Mouse (Mus musculus) heart, adult 2 months (tissue): ENCODE results near the gene Prr23a1. TPM values are rescaled to one million over a fixed set of nuclear protein-coding genes. Genes with fewer than 3 reads are reported as not detected.

Source experiments
- DNase-seq, 2 experiments: peaks; one replicate each; pipeline ENCODE4 v3.0.0; 2021
- H3K27ac ChIP-seq: fragments of 200-600 bp; 2 replicates; pipeline ENCODE4 v1.8.1; 2022
- H3K27me3 ChIP-seq: fragments of 200-500 bp; 2 replicates; pipeline ENCODE4 v1.6.1; 2012; ENCODE audit warnings: mild to moderate bottlenecking, low read length, inconsistent platforms, mixed read lengths; ENCODE audit not compliant: control insufficient read depth, insufficient read depth
- H3K36me3 ChIP-seq: fragments of 200-500 bp; 2 replicates; pipeline ENCODE4 v1.6.1; 2012; ENCODE audit warnings: low read length, inconsistent platforms; ENCODE audit not compliant: control insufficient read depth, insufficient read depth
- H3K4me1 ChIP-seq: fragments of 200-500 bp; 2 replicates; pipeline ENCODE4 v1.6.1; 2011; ENCODE audit warnings: low read length; ENCODE audit not compliant: control insufficient read depth, insufficient read depth
- H3K4me3 ChIP-seq: fragments of 200-600 bp; 2 replicates; pipeline ENCODE4 v1.8.1; 2022
- H3K79me2 ChIP-seq: fragments of 200-500 bp; replicated peaks from 2 replicates; pipeline ENCODE4 v1.6.1; 2012; ENCODE audit warnings: mild to moderate bottlenecking, inconsistent platforms, low read length, moderate library complexity, mixed read lengths; ENCODE audit not compliant: control insufficient read depth, insufficient read depth
- H3K9ac ChIP-seq: fragments of 200-500 bp; 2 replicates; pipeline ENCODE4 v1.6.1; 2012; ENCODE audit warnings: low read depth, mild to moderate bottlenecking, control low read depth, inconsistent platforms, low read length, mixed read lengths
- CTCF ChIP-seq: fragments of 200-600 bp; IDR thresholded peaks from 2 replicates; pipeline ENCODE4 v1.8.1; 2022; ENCODE audit warnings: antibody characterized with exemption, mild to moderate bottlenecking, moderate library complexity
- EP300 ChIP-seq: fragments of 200-500 bp; IDR thresholded peaks from 2 replicates; pipeline ENCODE4 v1.6.1; 2011; ENCODE audit warnings: low read depth, low read length, control low read depth; ENCODE audit not compliant: insufficient read depth
- POLR2A ChIP-seq: fragments of 200-500 bp; IDR thresholded peaks from 2 replicates; pipeline ENCODE4 v1.6.1; 2011; ENCODE audit warnings: mild to moderate bottlenecking, low read depth, low read length, control low read depth; ENCODE audit not compliant: insufficient read depth
- WGBS: fragments of 180-500 bp; shearing (Covaris S2); methylation state at CpG from one replicate; pipeline ENCODE4 v1.1.7; 2018; 5-methylcytosine and 5-hydroxymethylcytosine counted together
- intact Hi-C: fragments of 180-260 bp; cut with DNase I; formaldehyde crosslinking; loops from one replicate; pipeline ENCODE4 v1.15.1; 2025
- long read RNA-seq: library from polyadenylated mRNA; stranded (forward); transcript quantifications from one replicate; pipeline ENCODE4 v2.0.0, GENCODE M21; 2021
- polyA plus RNA-seq: library from polyadenylated mRNA; depleted of rRNA; stranded (reverse); fragments of >200 nt; gene quantifications from 2 replicates; pipeline ENCODE4 v1.2.3, GENCODE M21; 2012; rRNA removed
- total RNA-seq, 2 experiments: library from RNA; stranded (reverse); gene quantifications; 2 replicates each; pipeline ENCODE4 v1.2.3; 2021

Gene Prr23a1
- total RNA-seq (not detected), polyA plus RNA-seq (not detected in 2 replicates)
- long read RNA-seq: 0 reads

- 51% methylated on average over 22 of the region's 22 CpGs for WGBS
- TF ChIP-seq EP300 (no peak), CTCF (no peak), POLR2A (no peak)
- DNase-seq: no peak
- Histone ChIP-seq H3K36me3 (no peaks in the 10 kb centered on the region), H3K9ac (no peak within 1 kb of the TSS), H3K4me3 (no peak within 1 kb of the TSS), H3K27me3 (no peaks in the 10 kb centered on the region), H3K79me2 (no peaks in the 10 kb centered on the region), H3K27ac (no peak within 1 kb of the TSS), H3K4me1 (no peaks in the 10 kb centered on the region)
- intact Hi-C loops: no loop called here
Observed at GRCm38 (mm10) chr9:98842117-98842516, at the start of gene Prr23a1. Gene Prr23a1, plus strand, starts transcription at chr9:98842503.

- Histone ChIP-seq H3K27ac (no peak overlapping the region), H3K4me1 (no peaks in the 10 kb centered on the region), H3K27me3 (no peaks in the 10 kb centered on the region), H3K79me2 (no peaks in the 10 kb centered on the region), H3K4me3 (no peak overlapping the region), H3K9ac (no peak overlapping the region), H3K36me3 (no peaks in the 10 kb centered on the region)
- WGBS: 62% methylated on average over 1 of the region's 1 CpGs
- DNase-seq: no peak
- TF ChIP-seq EP300: no peak
- no peak for TF ChIP-seq CTCF
- TF ChIP-seq POLR2A: no peak
- intact Hi-C loops: no loop called here
Observed at GRCm38 (mm10) chr9:98799021-98799420, 43.3 kb upstream of the Prr23a1 start.

- Histone ChIP-seq H3K4me1 (no peaks in the 10 kb centered on the region), H3K27ac (no peak overlapping the region), H3K9ac (no peak overlapping the region), H3K79me2 (no peaks in the 10 kb centered on the region), H3K36me3 (no peaks in the 10 kb centered on the region), H3K4me3 (no peak overlapping the region), H3K27me3 (no peaks in the 10 kb centered on the region)
- intact Hi-C loops: no loop called here
- TF ChIP-seq CTCF (no peak), EP300 (no peak), POLR2A (no peak)
- WGBS: 60% methylated on average over 12 of the region's 12 CpGs
- DNase-seq: no peak
Observed at GRCm38 (mm10) chr9:98803971-98804370, 38.3 kb upstream of the Prr23a1 start.

- H3K79me2 ChIP-seq: no peaks in the 10 kb centered on the region
- 74% methylated on average over 15 of the region's 15 CpGs for WGBS
- no peak overlapping the region for H3K4me3 ChIP-seq
- peak in 1 of 2 experiments; percentile 11 for DNase-seq
- H3K36me3 ChIP-seq: no peaks in the 10 kb centered on the region
- no peak for TF ChIP-seq POLR2A
- TF ChIP-seq EP300: no peak
- no peak for TF ChIP-seq CTCF
- intact Hi-C loops: no loop called here
- H3K9ac ChIP-seq: no peak overlapping the region
- no peaks in the 10 kb centered on the region for H3K27me3 ChIP-seq
- H3K27ac ChIP-seq: no peak overlapping the region
- no peaks in the 10 kb centered on the region for H3K4me1 ChIP-seq
Observed at GRCm38 (mm10) chr9:98805511-98805910, 36.8 kb upstream of the Prr23a1 start.

GRCm38 (mm10) chr9:98805934-98806333 is 36.4 kb upstream of the Prr23a1 start:
- Histone ChIP-seq H3K9ac (no peak overlapping the region), H3K27me3 (no peaks in the 10 kb centered on the region), H3K79me2 (no peaks in the 10 kb centered on the region), H3K4me1 (no peaks in the 10 kb centered on the region), H3K36me3 (no peaks in the 10 kb centered on the region), H3K4me3 (no peak overlapping the region), H3K27ac (no peak overlapping the region)
- DNase-seq: no peak
- intact Hi-C loops: no loop called here
- 65% methylated on average over 3 of the region's 3 CpGs for WGBS
- no peak for TF ChIP-seq EP300
- TF ChIP-seq POLR2A: no peak
- no peak for TF ChIP-seq CTCF

- 80% methylated on average over 8 of the region's 8 CpGs for WGBS
Observed at GRCm38 (mm10) chr9:98807631-98808030, 34.7 kb upstream of the Prr23a1 start.

More at GRCm38 (mm10) chr9:98807631-98808030, 34.7 kb upstream of the Prr23a1 start:
- intact Hi-C loops: no loop called here
- Histone ChIP-seq H3K79me2 (no peaks in the 10 kb centered on the region), H3K4me3 (no peak overlapping the region), H3K36me3 (no peaks in the 10 kb centered on the region), H3K9ac (no peak overlapping the region), H3K27me3 (no peaks in the 10 kb centered on the region), H3K27ac (no peak overlapping the region), H3K4me1 (no peaks in the 10 kb centered on the region)
- no peak for DNase-seq
- TF ChIP-seq POLR2A: no peak
- no peak for TF ChIP-seq CTCF
- no peak for TF ChIP-seq EP300
